Mouse (Mus musculus): Measurements from ENCODE around the gene Prss34.

The Prss34 gene

GRCm38 (mm10) chr17:25298094-25298493, at the start of gene Prss34:
TSS of gene Prss34 (plus strand) at chr17:25298394.
- no peak for DNase-seq

DNA sequence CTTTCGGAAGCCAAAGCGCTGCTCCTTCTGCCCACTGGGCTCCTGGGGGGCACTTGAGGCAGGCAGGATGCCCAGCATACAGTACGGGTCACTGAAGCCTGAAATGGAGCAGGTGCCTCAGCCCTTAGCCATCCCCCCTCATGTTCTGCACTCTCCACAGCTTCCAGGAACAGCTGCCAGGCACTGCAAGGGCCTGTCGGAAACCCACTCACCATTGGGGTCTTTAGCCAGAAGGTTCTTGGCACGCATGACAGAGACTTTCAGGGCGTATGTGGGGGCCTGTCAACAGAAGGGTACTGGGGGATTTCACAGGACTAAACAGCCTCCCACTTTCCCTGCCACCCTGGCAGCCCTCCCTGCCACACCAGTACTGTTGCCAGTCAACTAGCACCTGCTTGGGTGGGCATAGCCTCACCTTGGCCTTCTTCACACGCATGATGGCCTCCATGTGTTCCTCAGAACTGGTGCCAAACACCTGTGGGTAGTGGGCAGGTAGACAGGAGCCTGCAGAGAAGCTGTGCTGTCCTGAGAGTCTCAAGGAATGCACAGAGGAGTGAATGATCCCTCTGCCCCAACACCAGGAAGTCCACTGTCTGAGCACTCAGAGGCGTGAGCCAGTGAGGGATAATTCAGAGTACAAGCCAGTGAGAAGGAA, 47.9 kb upstream of the Prss34 start:
- no peak for DNase-seq

DNA sequence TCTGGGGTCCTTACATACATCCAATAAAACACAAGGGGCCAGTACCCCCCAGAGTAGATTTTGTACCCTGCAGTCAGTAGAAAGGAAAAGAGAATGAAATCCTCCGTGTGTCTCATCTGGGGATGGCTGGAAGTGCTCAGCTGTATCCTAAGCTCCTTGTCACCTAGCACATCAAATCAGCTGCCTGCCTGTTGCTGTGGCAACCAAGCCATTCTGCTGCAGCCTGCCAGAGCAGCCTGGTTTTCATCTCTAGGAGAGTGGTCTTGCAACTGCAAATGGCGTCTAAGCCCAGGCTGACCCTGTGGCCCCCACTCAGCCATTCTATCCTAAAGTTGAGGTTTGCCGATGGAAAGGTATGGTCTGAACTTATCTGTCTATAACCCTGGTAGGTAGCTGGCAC, 45.6 kb upstream of the Prss34 start:
- DNase-seq = no peak

DNA sequence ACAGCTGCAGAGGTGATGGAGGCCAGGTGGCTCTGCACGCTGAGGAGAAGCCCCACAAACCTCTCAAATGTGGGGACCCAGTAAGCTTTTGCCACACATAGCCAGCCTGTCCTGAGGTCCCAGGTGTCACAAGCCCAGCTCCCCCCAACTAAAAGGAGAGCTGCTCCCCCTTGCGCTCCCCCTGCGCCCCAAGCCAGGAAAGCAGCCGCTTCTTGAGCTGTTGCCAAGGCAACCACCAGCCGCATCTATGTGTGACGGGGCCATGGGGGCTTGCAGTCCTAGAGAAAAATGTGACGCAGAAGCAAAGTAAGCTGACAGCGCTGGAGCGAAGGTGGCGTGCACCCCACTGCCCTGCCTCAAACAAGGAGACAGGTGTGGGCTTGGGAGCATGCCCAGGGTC, 44.4 kb upstream of the Prss34 start:
- DNase-seq = no peak

DNA sequence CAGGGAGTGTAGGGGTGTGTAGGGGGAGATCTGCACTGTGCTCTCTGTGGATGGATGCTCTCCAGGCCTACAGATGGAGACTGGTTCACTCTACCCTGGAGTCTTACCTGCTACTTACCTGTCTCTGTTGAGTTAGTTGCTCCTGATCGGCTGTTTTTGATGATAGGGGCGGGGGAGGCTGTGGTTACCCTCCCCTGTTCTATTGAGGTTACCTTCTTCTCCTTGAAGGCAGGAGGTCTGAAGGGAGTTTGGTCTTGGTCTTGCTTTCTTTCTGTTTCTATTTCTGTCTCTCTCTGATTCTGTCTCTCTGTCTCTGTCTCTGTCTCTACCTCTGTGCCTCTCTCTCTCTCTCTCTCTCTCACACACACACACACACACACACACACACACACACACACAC, 43.1 kb upstream of the Prss34 start:
- DNase-seq = no peak

DNA sequence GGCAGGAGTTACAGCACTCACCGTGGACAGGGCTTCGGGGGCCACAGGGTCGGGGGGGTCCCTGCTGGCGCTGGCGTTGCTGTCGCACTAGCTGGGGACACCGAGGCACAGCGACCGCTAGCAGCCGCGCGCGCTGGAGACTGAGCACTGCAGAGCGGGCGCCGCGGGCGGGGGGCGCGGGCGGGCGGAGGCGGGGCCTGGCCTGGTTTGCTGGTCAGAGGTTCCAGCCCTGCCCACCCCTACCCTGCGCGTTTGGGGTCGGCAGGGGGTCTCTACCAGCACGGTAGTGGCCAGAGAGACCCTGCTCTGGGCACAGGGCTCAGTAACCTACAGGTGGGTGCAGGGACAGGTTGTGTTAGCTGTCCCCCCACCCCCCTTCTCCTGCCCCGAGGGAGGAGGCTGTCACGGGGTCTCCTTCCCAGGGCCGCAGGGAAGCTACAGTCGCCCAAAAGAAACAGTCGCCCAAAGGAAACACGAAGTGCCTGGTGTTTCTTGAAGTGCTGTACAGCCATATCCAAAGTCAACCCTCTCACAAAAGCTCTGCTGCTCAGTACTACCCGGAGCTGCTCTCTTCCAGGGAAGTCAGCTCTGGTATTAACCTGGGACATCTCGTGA, 41.9 kb upstream of the Prss34 start, which contains the start of gene Baiap3:
Gene Baiap3 (minus strand): TSS at position 225 of the 615 bp plus-strand sequence.
- DNase-seq = peak; percentile 40

- peak; percentile 34 for DNase-seq
Observed at GRCm38 (mm10) chr17:25257804-25258261, 40.4 kb upstream of the Prss34 start.

DNA sequence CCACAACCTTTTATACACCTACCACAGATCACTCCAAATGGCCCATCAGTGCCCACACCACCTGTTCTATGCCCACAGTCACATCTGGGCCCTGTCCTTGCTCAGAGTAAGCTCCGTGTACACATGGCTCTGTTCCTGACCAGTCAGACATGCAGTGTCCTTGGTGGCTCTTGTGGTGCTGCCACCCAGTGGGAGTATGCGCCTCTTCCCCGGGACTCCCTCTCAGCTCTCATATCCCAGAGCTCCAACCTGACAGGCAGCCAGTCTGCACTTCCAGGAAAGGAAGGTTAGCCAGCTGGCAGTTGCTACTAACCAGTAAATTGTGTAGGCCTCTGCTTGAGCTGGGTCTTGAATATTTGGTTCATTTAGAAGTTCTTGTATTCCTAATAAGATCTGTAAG, 33.7 kb upstream of the Prss34 start:
- no peak for DNase-seq

DNA sequence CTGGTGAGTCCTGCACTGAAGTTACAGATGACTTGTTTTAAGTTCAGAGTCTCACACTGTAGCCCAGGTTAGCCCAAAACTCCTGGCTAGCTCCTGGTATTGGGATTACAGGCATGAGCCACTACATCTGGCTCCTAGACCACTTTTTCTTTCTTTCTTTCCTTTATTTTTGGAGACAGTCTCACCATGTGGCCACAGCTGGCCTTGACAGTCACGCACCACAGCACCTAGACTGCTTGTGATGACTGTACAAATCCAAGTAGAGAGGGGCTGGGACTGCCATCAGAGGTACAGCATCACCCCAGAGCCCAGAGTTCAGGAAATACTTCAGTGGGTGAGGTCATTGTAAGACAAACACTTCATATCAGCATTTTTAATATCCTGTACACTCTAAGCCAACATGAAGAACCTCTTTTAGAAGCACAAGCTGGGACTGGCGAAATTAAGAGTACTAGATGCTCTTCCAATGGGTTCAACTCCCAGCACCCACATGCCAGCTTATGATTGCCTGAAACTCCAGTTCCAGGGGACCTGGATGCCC, 27.3 kb upstream of the Prss34 start:
- DNase-seq = peak; percentile 60

DNA sequence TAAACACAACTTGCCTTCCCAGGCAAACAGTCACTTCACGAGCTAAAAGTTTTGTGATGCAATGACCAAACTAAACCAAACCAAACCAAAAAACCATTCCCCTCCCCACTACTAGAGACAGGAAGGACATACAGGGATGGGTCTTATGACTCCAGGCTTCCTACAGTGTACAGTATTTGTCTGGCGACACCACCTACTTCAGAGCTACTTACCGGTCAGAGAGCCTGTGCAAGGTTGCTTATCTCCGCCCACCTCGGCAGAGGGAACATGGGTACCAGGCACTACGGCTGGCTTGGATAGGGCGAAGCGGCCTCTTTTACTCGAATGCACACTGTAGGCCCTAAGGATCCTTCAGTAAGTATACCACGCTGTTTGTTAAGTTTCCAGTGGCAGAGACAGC, 25.9 kb upstream of the Prss34 start:
- peak; percentile 65 for DNase-seq

GRCm38 (mm10) chr17:25272951-25273705, 25.1 kb upstream of the Prss34 start:
- peak; percentile 92 for DNase-seq

DNA sequence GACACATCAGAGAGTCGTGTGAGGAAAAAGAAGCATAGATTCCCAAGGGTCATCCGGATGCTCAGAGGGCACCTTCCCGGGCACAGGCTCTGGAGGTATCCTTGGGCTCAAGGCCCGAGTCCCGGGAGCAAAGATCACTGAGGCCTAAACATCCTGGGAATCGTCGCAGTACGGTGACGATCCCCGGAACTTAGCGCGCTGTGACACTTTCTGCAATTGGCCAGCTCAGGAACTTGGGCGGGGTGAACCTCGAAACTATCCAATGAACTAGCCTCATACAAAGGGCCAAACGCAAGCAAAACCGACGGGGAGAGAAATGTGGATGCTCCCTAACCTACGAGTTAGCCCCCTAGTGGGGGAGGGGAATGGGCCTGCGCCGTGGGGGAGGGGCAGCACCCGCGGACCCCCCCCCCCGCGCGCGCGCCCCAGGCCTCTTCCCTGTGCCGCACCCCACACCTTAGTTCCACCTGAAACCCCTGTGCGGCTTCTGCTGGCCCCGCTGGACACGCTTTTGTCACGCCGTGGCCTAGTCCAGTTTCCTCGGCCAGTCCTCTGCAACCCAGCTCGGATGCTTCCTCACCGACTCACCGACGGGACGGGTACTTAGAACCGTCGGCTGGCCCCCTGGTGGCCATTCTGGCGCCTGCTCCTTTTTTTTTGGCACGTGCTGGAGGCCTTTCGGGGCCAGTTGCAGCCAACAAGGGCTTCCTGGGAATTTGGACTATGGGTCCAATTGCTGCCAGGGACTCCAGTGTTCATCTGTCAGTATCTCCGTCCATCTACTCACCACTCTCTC, 24.3 kb upstream of the Prss34 start:
- peak; percentile 95 for DNase-seq

- no peak for DNase-seq
Observed at GRCm38 (mm10) chr17:25274571-25275346, 23.4 kb upstream of the Prss34 start, which contains the start of gene Ube2i. TSS of gene Ube2i (minus strand) at chr17:25274622.

GRCm38 (mm10) chr17:25275833-25276232, 22.4 kb upstream of the Prss34 start:
- DNase-seq = no peak

GRCm38 (mm10) chr17:25282133-25282532, 16.1 kb upstream of the Prss34 start:
- DNase-seq = peak; percentile 89

GRCm38 (mm10) chr17:25285033-25285432, 13.2 kb upstream of the Prss34 start:
- peak; percentile 90 for DNase-seq

DNA sequence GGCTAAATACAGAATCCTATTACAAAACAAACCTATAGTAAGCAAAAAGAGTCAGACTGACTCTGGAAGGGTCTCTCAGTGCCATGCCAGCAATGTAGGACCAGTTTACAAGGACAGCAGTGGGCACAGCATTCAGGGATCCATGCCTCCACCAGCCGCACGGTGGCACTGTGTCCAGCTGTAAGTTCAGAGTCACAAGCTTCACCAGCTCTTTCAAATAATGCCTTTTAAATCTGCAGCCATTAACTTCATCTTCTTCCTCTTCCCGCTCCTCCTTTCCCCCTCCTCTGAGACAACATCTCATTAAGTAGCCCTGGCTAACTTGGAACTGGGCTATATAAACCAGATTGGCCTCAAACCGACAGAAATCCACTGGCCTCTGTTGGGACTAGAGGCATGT, 9.4 kb upstream of the Prss34 start:
- DNase-seq = peak; percentile 60

GRCm38 (mm10) chr17:25290411-25290810, 7.8 kb upstream of the Prss34 start:
- DNase-seq = no peak

- no peak for DNase-seq
Observed at GRCm38 (mm10) chr17:25293495-25293894, 4.7 kb upstream of the Prss34 start.

GRCm38 (mm10) chr17:25294111-25294510, 4.1 kb upstream of the Prss34 start:
- DNase-seq = no peak

DNA sequence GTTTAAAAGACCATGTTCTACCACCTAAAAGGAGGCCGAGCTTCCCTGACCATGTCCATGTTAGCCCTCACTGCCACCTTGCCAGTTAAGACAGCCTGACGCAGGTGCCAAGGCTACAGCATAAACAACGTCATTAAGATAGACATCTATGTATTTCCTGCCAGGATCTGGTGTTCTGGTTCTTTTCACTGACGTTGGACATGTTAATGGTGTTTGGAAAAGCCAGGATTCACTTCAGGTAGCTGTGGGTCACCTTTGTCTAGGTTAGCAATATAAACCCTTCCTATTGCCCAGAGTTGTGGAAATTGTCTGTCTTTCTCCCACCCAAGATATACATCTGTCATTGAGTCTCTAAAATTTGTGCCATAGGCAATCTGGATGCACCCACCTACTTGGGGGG, 10.2 kb downstream of the Prss34 start, which contains the start of gene Prss28:
Gene Prss28 (plus strand): TSS at position 301 of the 400 bp plus-strand sequence.
- DNase-seq = no peak

DNA sequence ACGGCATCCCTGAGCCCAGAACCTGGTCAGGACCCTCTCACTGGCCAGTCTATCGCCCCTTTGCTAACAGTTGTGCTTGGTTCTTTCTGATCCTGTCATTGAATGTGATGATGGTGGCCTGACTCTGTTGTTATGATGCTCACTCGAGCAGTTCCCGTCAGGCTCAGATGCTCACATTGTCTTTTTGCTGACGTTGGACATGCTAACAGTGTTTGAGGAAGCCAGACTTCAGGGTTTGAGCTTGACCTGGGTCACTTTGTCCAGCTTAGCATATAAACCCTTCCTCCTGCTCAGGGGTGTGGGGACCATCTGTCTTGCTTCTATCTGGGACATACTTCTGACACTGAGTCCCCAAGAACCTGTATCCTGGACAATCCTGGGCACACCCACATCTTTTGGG, 20.2 kb downstream of the Prss34 start, which contains the start of gene Prss29:
Gene Prss29 (plus strand): TSS at position 301 of the 400 bp plus-strand sequence.
- no peak for DNase-seq

Measured in lung, postnatal 36 days (tissue).